Mouse (Mus musculus) thymus, postnatal 4 days (tissue): ENCODE data around the gene Vmn1r173.
"Not testable (repeated sequence)": the region's sequence is repeated elsewhere in the genome, so short reads cannot be mapped to it uniquely, and the experiment has no call there.

Experiments
- DNase-seq: peaks from one replicate; pipeline ENCODE4 v3.0.0; 2021

Gene Vmn1r173

GRCm38 (mm10) chr7:23700403-23700802 lies at the start of gene Vmn1r173:
TSS of gene Vmn1r173 (plus strand) at chr7:23700703.
- not testable (repeated sequence) for DNase-seq

- no peak for DNase-seq
Observed at GRCm38 (mm10) chr7:23658016-23658415, 42.5 kb upstream of the Vmn1r173 start, which contains the start of gene Vmn1r172. TSS of gene Vmn1r172 (plus strand) at chr7:23658316.

- not testable (repeated sequence) for DNase-seq
Observed at GRCm38 (mm10) chr7:23751970-23752369, 51.5 kb downstream of the Vmn1r173 start, which contains the start of gene Vmn1r174. TSS of gene Vmn1r174 (plus strand) at chr7:23752270.
